Mouse (Mus musculus) forebrain, embryonic 11.5 days (tissue): ENCODE measurements around the gene Rasa2. TPM values are rescaled to one million over a fixed set of nuclear protein-coding genes. Genes with fewer than 3 reads are reported as not detected.
"Not testable (repeated sequence)": the region's sequence is repeated elsewhere in the genome, so short reads cannot be mapped to it uniquely, and the experiment has no call there.

Experiments used
- ATAC-seq: fragments of 200-750 bp; cut with Nextera tagmentation; replicated peaks from 2 replicates; pipeline ENCODE4 v1.8.0; 2017; ENCODE audit warnings: moderate TSS enrichment; ENCODE audit not compliant: low FRiP score
- DNase-seq: peaks from one replicate; pipeline ENCODE4 v3.0.0-alpha.2; 2017; ENCODE audit warnings: low spot score
- H3K27ac ChIP-seq: fragments of 300-500 bp; sonication (generic); 2 replicates; pipeline ENCODE4 v1.5.1; 2014; ENCODE audit warnings: low read depth, low read length
- H3K27me3 ChIP-seq: fragments of 300-500 bp; sonication (generic); 2 replicates; pipeline ENCODE4 v1.6.1; 2014; ENCODE audit warnings: mild to moderate bottlenecking, low read length, mixed read lengths; ENCODE audit not compliant: control insufficient read depth, insufficient read depth
- H3K36me3 ChIP-seq: fragments of 300-500 bp; sonication (generic); 2 replicates; pipeline ENCODE4 v1.6.1; 2014; ENCODE audit warnings: mild to moderate bottlenecking, low read length, moderate library complexity, mixed read lengths; ENCODE audit not compliant: control insufficient read depth, insufficient read depth
- H3K4me1 ChIP-seq: fragments of 300-500 bp; sonication (generic); replicated peaks from 2 replicates; pipeline ENCODE4 v1.6.1; 2014; ENCODE audit warnings: low read length, mixed read lengths; ENCODE audit not compliant: control insufficient read depth, insufficient read depth
- H3K4me2 ChIP-seq: fragments of 300-500 bp; sonication (generic); 2 replicates; pipeline ENCODE4 v1.6.1; 2014; ENCODE audit warnings: low read depth, mild to moderate bottlenecking, low read length, moderate library complexity, mixed read lengths; ENCODE audit not compliant: severe bottlenecking
- H3K4me3 ChIP-seq: fragments of 300-500 bp; sonication (generic); 2 replicates; pipeline ENCODE4 v1.5.1; 2014; ENCODE audit warnings: low read depth, low read length
- H3K9ac ChIP-seq: fragments of 300-500 bp; sonication (generic); 2 replicates; pipeline ENCODE4 v1.6.1; 2014; ENCODE audit warnings: low read length
- H3K9me3 ChIP-seq: fragments of 300-500 bp; sonication (generic); 2 replicates; pipeline ENCODE4 v1.6.1; 2016; ENCODE audit warnings: low read length, mixed read lengths; ENCODE audit not compliant: control insufficient read depth
- WGBS: fragments of 180-500 bp; shearing (Covaris S2); extraction: QIAGEN DNeasy Blood & Tissue Kit; methylation state at CpG from one replicate; pipeline ENCODE4 v1.1.7; 2014; 5-methylcytosine and 5-hydroxymethylcytosine counted together
- polyA plus RNA-seq: library from polyadenylated mRNA; unstranded; fragments of >200 nt; fragmentation: Nextera tagmentation; extraction: Ambion mirVana; gene quantifications from 2 replicates; pipeline ENCODE4 v1.2.1, GENCODE M21; 2014

The Rasa2 gene
- polyA plus RNA-seq, 1 experiment from 2014 or later = 16.9 TPM

- 95% methylated on average over 4 of the region's 4 CpGs for WGBS
- no peak for ATAC-seq
- H3K27me3 ChIP-seq = no peaks in the 10 kb centered on the region
- H3K36me3 ChIP-seq = no peaks in the 10 kb centered on the region
- no peaks in the 10 kb centered on the region for H3K4me1 ChIP-seq
- DNase-seq = no peak
- H3K9ac ChIP-seq = no peak overlapping the region
- H3K9me3 ChIP-seq = no peaks in the 10 kb centered on the region
- H3K27ac ChIP-seq = no peak overlapping the region
- no peak overlapping the region for H3K4me3 ChIP-seq
- H3K4me2 ChIP-seq = no peak overlapping the region
Measured at GRCm38 (mm10) chr9:96649362-96649761, 17.9 kb upstream of the Rasa2 start.

GRCm38 (mm10) chr9:96646668-96647295 is 15.4 kb upstream of the Rasa2 start:
- Histone ChIP-seq H3K27ac (no peak overlapping the region), H3K4me2 (no peak overlapping the region), H3K9ac (no peak overlapping the region), H3K27me3 (no peaks in the 10 kb centered on the region), H3K4me1 (no peaks in the 10 kb centered on the region), H3K4me3 (no peak overlapping the region), H3K36me3 (no peaks in the 10 kb centered on the region), H3K9me3 (no peaks in the 10 kb centered on the region)
- WGBS = 76% methylated on average over 2 of the region's 2 CpGs
- DNase-seq = no peak
- ATAC-seq = no peak

DNA sequence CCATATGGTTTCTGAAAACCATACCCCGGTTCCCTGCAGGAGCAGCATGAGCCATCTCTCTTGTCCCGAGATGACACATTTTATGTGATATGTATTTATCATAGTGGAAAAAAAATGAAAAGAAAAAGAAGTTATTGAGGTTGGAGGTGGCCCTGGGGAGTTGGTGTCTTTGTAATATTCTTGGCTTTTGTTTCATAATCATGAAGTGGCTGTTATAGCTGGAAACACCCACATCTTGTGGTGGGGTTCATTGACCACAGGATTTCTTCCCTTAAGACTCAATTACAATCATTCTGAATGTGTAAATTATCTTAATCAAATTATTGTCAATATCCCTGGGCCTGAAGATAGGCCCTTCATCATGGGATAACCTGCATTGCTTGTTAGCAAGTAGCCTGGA is 13.4 kb upstream of the Rasa2 start:
- DNase-seq = no peak
- H3K4me3 ChIP-seq = no peak overlapping the region
- H3K4me1 ChIP-seq = no peaks in the 10 kb centered on the region
- no peak overlapping the region for H3K27ac ChIP-seq
- ATAC-seq = no peak
- no peaks in the 10 kb centered on the region for H3K27me3 ChIP-seq
- WGBS = 86% methylated on average over 2 of the region's 2 CpGs
- H3K9me3 ChIP-seq = no peaks in the 10 kb centered on the region
- no peak overlapping the region for H3K4me2 ChIP-seq
- H3K9ac ChIP-seq = no peak overlapping the region
- no peaks in the 10 kb centered on the region for H3K36me3 ChIP-seq

GRCm38 (mm10) chr9:96644002-96644401 is 12.6 kb upstream of the Rasa2 start:
- not testable (repeated sequence) for H3K9ac ChIP-seq, H3K36me3 ChIP-seq, H3K4me3 ChIP-seq, DNase-seq, H3K4me2 ChIP-seq, H3K27ac ChIP-seq, H3K4me1 ChIP-seq, H3K9me3 ChIP-seq, ATAC-seq, H3K27me3 ChIP-seq
- WGBS = 86% methylated on average over 3 of the region's 3 CpGs

GRCm38 (mm10) chr9:96639451-96639850 is 8.0 kb upstream of the Rasa2 start:
- Histone ChIP-seq H3K4me1 (no peaks in the 10 kb centered on the region), H3K4me2 (no peak overlapping the region), H3K4me3 (no peak overlapping the region), H3K36me3 (no peaks in the 10 kb centered on the region), H3K9ac (no peak overlapping the region), H3K27ac (no peak overlapping the region), H3K9me3 (no peaks in the 10 kb centered on the region), H3K27me3 (no peaks in the 10 kb centered on the region)
- no peak for DNase-seq
- 91% methylated on average over 7 of the region's 7 CpGs for WGBS
- ATAC-seq = no peak

DNA sequence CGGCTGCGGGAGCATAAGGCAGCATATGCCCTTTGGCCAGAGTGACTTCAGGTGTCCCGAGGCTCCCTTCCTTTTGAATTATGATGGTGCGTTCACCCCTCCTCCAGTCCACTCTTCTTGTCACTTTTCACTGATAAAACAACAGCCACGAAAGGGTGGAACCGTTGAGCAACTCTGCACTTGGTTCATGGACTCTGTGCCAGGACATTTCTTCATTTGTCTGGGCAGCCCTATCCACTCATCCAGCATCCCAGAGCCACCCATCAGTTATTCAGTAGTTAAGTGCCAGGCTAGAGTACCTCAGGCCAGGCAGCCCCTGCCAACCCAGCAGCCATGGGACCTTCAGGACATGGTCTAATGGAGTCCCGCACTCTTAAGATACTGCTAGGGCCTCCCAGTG is 7.1 kb upstream of the Rasa2 start:
- WGBS = 90% methylated on average over 7 of the region's 7 CpGs
- no peak overlapping the region for H3K27ac ChIP-seq

GRCm38 (mm10) chr9:96637157-96637548 is 5.7 kb upstream of the Rasa2 start:
- Histone ChIP-seq H3K4me2 (no peak overlapping the region), H3K9me3 (no peaks in the 10 kb centered on the region), H3K36me3 (no peaks in the 10 kb centered on the region), H3K27me3 (no peaks in the 10 kb centered on the region; the same call in 1 of the 2 replicates), H3K4me3 (no peak overlapping the region), H3K27ac (no peak overlapping the region), H3K4me1 (no peaks in the 10 kb centered on the region; the same call in 1 of the 2 replicates), H3K9ac (no peak overlapping the region)
- ATAC-seq (no peak), DNase-seq (no peak)
- 70% methylated on average over 7 of the region's 7 CpGs for WGBS

More for the DNA sequence above, 7.1 kb upstream of the Rasa2 start:
- no peak overlapping the region for H3K4me2 ChIP-seq
- no peaks in the 10 kb centered on the region for H3K36me3 ChIP-seq
- no peaks in the 10 kb centered on the region for H3K27me3 ChIP-seq
- H3K9me3 ChIP-seq = no peaks in the 10 kb centered on the region
- DNase-seq (no peak), ATAC-seq (no peak)
- no peak overlapping the region for H3K4me3 ChIP-seq
- no peak overlapping the region for H3K9ac ChIP-seq
- H3K4me1 ChIP-seq = no peaks in the 10 kb centered on the region

DNA sequence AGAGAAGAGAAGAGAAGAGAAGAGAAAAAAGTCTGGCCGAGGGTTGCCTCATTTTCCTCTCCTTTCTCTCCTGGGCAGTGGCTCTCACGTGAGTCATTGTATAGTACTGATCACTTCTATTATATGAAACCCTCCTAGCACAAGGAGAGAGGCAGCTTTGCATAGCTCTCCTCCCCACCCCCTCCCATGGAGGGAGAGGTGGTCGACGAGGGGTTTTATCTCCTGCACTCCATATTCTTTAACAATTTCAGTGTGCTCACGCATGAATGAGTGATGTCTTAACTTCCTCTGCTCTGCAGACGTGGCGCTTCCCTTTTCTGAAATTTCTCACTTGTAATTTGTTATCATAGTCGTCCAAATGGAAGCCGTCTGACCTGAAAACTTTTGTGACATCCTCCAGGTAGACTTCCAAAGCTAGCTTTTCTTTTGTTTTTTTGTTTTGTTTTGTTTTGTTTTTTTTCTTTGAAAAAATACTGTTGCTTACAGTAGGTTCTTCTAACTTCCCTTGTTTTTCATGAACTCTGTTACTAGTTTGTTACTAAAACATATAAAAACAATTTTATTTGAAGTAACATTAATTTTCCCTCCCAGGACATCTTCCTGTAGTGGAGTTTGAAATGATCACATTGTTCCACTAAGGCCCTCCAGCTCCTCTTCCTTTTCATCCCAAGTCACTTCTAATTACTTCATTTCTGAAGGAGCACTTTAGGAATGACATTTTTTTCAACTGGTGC is 5.2 kb upstream of the Rasa2 start:
- Histone ChIP-seq H3K36me3 (no peaks in the 10 kb centered on the region), H3K9me3 (no peaks in the 10 kb centered on the region), H3K27ac (no peak overlapping the region), H3K4me2 (no peak overlapping the region), H3K9ac (no peak overlapping the region), H3K27me3 (no peaks in the 10 kb centered on the region; the same call in 1 of the 2 replicates), H3K4me3 (no peak overlapping the region), H3K4me1 (no peaks in the 10 kb centered on the region; the same call in 1 of the 2 replicates)
- ATAC-seq (no peak), DNase-seq (no peak)
- WGBS = 57% methylated on average over 9 of the region's 9 CpGs

DNA sequence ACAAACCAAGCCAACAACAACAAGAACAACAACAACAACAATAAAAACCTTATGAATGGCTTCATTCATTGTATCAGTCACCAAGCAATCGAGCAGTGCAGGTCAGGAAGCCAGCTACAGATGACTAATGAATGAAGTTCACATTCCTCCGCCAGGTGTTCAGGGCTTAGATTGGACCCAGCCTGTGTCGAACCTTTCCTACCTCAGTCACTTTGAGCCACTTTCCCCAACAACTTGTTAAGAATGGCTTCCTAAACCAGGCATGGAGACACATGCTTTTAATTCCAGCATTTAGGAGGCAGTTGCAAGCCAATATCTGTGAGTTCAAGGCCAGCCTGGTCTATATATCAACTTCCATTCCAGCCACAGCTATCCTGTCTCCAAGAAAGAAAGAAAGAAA is 4.5 kb upstream of the Rasa2 start:
- DNase-seq = no peak
- no peaks in the 10 kb centered on the region; the same call in 1 of the 2 replicates for H3K4me1 ChIP-seq
- no peak for ATAC-seq

More for the DNA sequence above, 4.5 kb upstream of the Rasa2 start:
- H3K4me3 ChIP-seq = no peak overlapping the region
- no peak overlapping the region for H3K27ac ChIP-seq
- H3K9me3 ChIP-seq = no peaks in the 10 kb centered on the region
- 82% methylated on average over 3 of the region's 3 CpGs for WGBS
- no peaks in the 10 kb centered on the region for H3K36me3 ChIP-seq
- no peak overlapping the region for H3K4me2 ChIP-seq
- no peak overlapping the region for H3K9ac ChIP-seq
- H3K27me3 ChIP-seq = no peaks in the 10 kb centered on the region; the same call in 1 of the 2 replicates
